Mouse (Mus musculus) left cerebral cortex, adult 2 months (tissue): ENCODE results near the gene Casd1. TPM values are rescaled to one million over a fixed set of nuclear protein-coding genes. Genes with fewer than 3 reads are reported as not detected.

ENCODE experiments used
- DNase-seq, 2 experiments: peaks; one replicate each; pipeline ENCODE4 v3.0.0; 2021 to 2022; ENCODE audit warnings: low spot score in 2 of 2, mixed read lengths in 1 of 2; ENCODE audit errors: extremely low spot score in 1 of 2
- H3K27ac ChIP-seq: fragments of 200-600 bp; 2 replicates; pipeline ENCODE4 v1.8.1; 2022
- H3K4me3 ChIP-seq: fragments of 200-600 bp; 2 replicates; pipeline ENCODE4 v1.8.1; 2022
- CTCF ChIP-seq: fragments of 200-600 bp; IDR thresholded peaks from 2 replicates; pipeline ENCODE4 v1.8.1; 2022; ENCODE audit warnings: antibody characterized with exemption, mild to moderate bottlenecking, moderate library complexity
- intact Hi-C: fragments of 180-260 bp; cut with DNase I; formaldehyde crosslinking; loops from one replicate; pipeline ENCODE4 v1.15.1; 2025
- long read RNA-seq, 2 experiments: library from polyadenylated mRNA; stranded (forward); transcript quantifications; one replicate each; pipeline ENCODE4 v2.0.0; 2021; ENCODE audit warnings: borderline mapping rate in 2 of 2
- total RNA-seq, 2 experiments: library from RNA; stranded (reverse); gene quantifications; 2 replicates each; pipeline ENCODE4 v1.2.3; 2021

Gene Casd1
- total RNA-seq: 10 to 100 TPM; 45.4 to 51.8 TPM
- long read RNA-seq, experiment 1, transcript Casd1-201 (18 exons, 3,961 nt): major isoform, 63 of 79 reads
- long read RNA-seq, experiment 1, partial matches to known transcripts: 4 of 79 reads
- long read RNA-seq, experiment 1, other reads (novel, unspliced or antisense): 12 of 79 reads
- long read RNA-seq, experiment 2, transcript Casd1-201 (18 exons, 3,961 nt): major isoform, 42 of 51 reads
- long read RNA-seq, experiment 2, partial matches to known transcripts: 0 of 51 reads
- long read RNA-seq, experiment 2, other reads (novel, unspliced or antisense): 9 of 51 reads

GRCm38 (mm10) chr6:4600658-4601296 lies at the start of gene Casd1:
Gene Casd1 (plus strand): TSS chr6:4600839.
- DNase-seq: peak; percentile 59
- peak within 1 kb of the TSS; percentile 94 for H3K27ac ChIP-seq
- TF ChIP-seq CTCF: no peak; the same call in 1 of the 2 replicates
- intact Hi-C loops: loop anchor here (2.0 to 5.0 kb wide), 3 partner anchors 53 to 297 kb away; partner anchors contain the start of genes Peg10 and Sgce
- peak within 1 kb of the TSS; percentile 89 for H3K4me3 ChIP-seq

- intact Hi-C loops: no loop called here
- no peak for TF ChIP-seq CTCF
- DNase-seq: no peak
- Histone ChIP-seq H3K4me3 (no peak overlapping the region), H3K27ac (no peak overlapping the region)
Measured at GRCm38 (mm10) chr6:4555366-4555765, 45.3 kb upstream of the Casd1 start.

DNA sequence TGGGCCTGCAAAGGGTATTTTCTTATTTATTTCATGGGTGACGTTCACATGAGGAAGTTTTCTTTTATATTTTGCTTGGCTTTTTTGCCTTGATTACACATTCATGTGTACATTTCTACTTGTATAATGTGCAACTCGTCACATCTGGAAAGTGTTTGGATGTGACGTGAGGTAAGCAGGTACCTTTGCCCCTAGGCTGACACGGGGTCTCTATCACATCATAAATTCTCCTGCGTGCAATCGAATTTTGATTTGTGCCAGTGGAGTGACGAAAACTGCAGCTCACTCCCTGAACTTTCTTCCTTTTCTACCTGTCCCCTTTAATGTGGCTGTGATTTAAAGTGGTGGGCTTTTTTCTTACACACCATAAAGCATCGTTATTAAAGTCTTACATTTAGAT lies 43.6 kb upstream of the Casd1 start:
- H3K4me3 ChIP-seq: no peak overlapping the region
- no peak for DNase-seq
- no peak for TF ChIP-seq CTCF
- no peak overlapping the region for H3K27ac ChIP-seq
- intact Hi-C loops: no loop called here

DNA sequence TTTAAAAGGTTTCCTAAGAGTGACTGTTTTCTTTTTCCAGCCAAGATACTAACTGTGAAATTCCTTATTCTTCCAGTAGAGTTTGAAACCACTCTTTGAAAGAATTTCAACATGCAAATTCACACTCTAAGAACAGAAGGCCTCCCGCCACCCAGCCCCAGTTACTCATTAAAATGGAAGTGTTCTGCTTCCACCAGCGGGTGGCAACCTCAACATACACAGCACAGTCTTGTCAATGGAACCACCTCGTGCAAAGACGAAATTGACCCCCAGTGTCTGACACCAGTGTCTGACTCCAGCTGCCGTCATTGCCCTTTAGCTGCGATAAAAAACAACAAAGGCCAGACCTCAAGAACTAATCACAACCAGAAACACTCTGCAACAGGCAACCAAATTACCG lies 43.0 kb upstream of the Casd1 start:
- DNase-seq: peak; percentile 43
- TF ChIP-seq CTCF: peak; percentile 63
- intact Hi-C loops: loop anchor here (2.0 kb wide), 2 partner anchors 553 to 825 kb away; partner anchors contain the start of gene Asb4
- Histone ChIP-seq H3K27ac (no peak overlapping the region), H3K4me3 (no peak overlapping the region)

DNA sequence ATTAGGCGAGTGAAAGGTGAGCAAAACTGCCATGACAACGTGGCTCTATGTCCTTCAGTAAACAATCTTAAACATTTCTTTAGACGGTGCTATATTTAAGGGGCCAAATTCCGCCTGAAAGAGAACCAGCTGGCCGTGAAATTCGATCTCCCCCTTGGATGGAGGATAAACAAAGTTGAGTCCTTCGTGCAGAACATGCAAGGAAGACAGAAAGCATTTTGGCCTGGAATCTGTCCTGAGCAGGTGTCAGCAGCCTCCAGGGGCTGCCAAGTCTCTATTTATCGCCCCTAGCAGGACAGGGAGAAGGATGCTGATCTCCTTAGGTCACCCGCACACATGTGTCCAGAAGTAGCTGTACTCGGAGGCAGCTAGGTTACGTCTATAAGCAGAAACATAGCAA lies 39.5 kb upstream of the Casd1 start:
- Histone ChIP-seq H3K4me3 (no peak overlapping the region), H3K27ac (no peak overlapping the region)
- intact Hi-C loops: no loop called here
- no peak for TF ChIP-seq CTCF
- DNase-seq: no peak

DNA sequence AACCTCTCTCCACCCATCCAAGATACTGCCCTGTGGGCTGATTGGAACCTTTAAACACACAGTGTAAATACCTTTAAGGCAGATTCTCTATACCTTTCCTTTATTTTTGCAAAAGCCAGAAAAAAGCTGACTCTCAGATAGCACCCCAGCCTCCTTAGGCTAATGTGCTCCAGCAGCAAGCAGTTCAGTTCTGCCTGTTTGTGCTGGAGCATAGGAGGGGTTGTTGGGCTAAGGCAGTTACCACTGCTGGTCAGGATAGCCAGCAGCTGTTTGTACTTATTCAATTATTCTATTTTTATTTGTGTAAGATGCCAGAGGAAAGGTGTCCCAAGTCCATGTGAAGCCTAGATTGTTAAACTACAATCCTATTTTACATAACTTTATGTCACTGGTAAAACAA lies 39.0 kb upstream of the Casd1 start:
- TF ChIP-seq CTCF: no peak
- no peak for DNase-seq
- H3K27ac ChIP-seq: no peak overlapping the region
- intact Hi-C loops: no loop called here
- no peak overlapping the region for H3K4me3 ChIP-seq

DNA sequence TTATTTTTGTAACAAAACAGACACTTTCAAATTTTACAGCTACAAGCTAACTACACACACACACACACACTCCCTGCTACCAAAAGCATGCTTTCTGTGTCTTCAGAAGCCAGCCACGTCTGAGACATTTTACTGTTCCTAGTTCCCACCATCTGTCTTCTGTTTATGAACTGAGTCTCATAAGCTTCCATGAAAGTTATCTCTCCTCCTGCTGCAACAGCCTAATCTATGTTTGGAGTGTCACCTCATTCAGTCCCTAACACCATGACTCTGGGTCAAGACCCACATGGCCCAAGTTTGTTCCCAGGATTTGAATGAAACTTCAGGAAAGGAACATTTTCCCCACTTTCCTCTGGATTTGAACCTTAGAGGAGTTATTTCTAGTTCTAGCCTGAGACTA lies 38.2 kb upstream of the Casd1 start:
- Histone ChIP-seq H3K4me3 (no peak overlapping the region), H3K27ac (no peak overlapping the region)
- no peak for TF ChIP-seq CTCF
- no peak for DNase-seq
- intact Hi-C loops: no loop called here

DNA sequence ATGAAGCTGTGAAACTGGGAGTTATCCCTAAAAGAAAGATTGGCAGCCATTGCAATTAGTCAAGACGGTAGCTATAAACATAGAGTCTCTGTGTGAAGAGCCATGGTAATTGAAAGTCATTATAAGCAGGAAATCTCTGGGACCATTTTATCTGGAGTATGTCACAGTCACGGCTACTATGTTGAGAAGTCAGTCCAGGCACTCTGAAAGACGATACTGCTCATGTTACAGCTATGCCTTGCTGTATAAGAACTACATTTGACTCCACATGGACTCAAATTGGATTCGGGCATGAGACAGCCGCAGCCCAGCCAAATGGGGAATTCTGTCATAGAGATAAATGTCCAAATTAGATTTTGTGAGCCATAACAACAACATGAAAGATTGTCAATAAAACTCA lies 37.2 kb upstream of the Casd1 start:
- no peak overlapping the region for H3K4me3 ChIP-seq
- intact Hi-C loops: no loop called here
- no peak overlapping the region for H3K27ac ChIP-seq
- no peak for DNase-seq
- TF ChIP-seq CTCF: no peak

DNA sequence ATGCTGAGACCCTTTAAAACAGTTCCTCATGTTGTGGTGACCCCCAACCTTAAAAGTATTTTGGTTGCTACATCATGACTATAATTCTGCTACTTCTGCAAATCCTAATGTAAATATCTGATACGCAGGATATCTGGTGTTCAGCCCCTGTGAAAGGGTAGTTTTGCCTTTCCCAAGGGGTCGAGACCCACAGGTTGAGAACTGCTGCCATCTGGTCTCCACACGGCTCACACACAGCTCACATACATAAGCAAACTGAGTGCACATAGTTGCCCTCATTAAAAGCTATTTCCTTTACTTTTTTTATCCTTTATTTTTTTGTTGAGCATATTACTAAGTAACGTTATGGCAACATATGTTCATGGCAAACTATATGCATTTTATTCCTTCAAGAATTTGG lies 30.2 kb upstream of the Casd1 start:
- no peak for TF ChIP-seq CTCF
- intact Hi-C loops: no loop called here
- H3K4me3 ChIP-seq: no peak overlapping the region
- H3K27ac ChIP-seq: no peak overlapping the region
- DNase-seq: no peak

- intact Hi-C loops: no loop called here
- Histone ChIP-seq H3K27ac (no peak overlapping the region), H3K4me3 (no peak overlapping the region)
- DNase-seq: no peak
- TF ChIP-seq CTCF: no peak
Measured at GRCm38 (mm10) chr6:4577756-4578155, 22.9 kb upstream of the Casd1 start.

DNA sequence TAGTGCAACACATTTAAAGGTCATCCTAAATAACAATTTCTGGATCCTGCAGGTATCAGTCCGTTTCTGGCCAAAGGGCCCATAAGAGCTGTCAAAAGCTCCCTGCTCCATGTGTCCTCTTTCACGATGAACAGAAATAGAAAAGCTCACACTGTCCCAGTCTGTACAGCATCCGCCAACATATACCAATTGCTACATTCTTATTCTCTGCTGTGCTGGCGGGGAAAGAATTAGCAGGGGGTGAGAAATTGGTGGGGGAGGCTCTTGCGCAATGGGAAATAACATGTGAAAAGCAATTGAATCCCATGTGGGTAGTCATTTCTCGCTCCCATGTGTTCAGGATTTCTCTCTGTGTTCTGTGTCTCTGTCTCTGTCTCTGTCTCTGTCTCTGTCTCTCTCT lies 22.3 kb upstream of the Casd1 start:
- Histone ChIP-seq H3K27ac (no peak overlapping the region), H3K4me3 (no peak overlapping the region)
- no peak for TF ChIP-seq CTCF
- no peak for DNase-seq
- intact Hi-C loops: no loop called here

DNA sequence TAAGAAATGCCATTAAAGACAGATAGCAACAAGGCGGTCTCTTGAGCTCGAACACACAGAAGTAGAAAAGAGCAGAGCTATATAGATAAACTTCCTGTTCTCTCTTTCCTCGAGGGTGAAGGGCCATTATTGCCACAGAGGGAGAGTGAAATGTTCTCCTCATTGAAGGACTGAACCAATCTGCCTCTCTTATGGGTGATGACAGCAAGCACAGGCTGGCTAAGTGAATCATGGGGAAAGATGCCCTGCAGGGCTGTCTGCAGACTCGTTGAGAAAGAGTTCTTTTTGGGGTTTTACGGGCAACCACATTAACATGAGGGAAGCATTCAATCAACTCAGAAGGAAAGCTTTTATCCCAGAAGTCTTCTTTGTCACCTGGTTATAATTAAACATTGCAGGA lies 21.0 kb upstream of the Casd1 start:
- no peak for DNase-seq
- no peak for TF ChIP-seq CTCF
- no peak overlapping the region for H3K4me3 ChIP-seq
- no peak overlapping the region for H3K27ac ChIP-seq
- intact Hi-C loops: no loop called here

GRCm38 (mm10) chr6:4583485-4583884 lies 17.2 kb upstream of the Casd1 start:
- no peak for DNase-seq

More at GRCm38 (mm10) chr6:4583485-4583884, 17.2 kb upstream of the Casd1 start:
- intact Hi-C loops: no loop called here
- no peak for TF ChIP-seq CTCF
- Histone ChIP-seq H3K27ac (no peak overlapping the region), H3K4me3 (no peak overlapping the region)
